Comparison of ENCODE assay signal across 16 mouse cellular contexts in the genomic region with DNA sequence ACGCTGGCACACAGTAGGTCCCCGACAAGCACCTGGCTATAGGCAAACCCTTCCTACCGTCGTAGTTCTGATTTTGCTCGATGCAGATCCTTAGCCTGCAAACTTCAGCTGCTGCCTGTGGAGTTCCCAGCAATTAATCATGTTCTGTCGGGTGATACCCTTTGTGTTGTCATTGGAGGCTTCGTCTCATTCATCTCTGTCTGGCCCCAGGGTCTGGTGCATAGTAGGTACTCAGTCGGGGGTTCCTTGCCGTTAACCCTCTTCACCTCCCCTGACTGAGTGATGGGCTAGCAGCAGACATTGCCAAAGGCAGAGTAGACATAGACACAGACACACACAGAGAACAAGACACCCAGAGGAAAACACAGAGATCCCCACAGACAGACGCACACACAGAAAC.
"Had no signal": no experiment of that assay in that cellular context is flagged by ENCODE, and none has a peak within 500 bp of the region (broad histone marks: within the 10 kb centered on the region; RNA-seq: fewer than 3 reads in every experiment).

No protein-coding gene starts in this region.

- H3K4me3 ChIP-seq: left cerebral cortex, adult 2 months; limb, embryonic 12.5 days; liver, embryonic 13.5 days; lung, embryonic 15.5 days; megakaryocyte, embryonic 14.5 days; midbrain, embryonic 12.5 days had no signal

- H3K4me1 ChIP-seq: liver, embryonic 13.5 days; lung, embryonic 15.5 days; megakaryocyte, embryonic 14.5 days had no signal

- H3K36me3 ChIP-seq: limb, embryonic 12.5 days; liver, embryonic 13.5 days; lung, embryonic 15.5 days; midbrain, embryonic 12.5 days had no signal

- H3K27ac ChIP-seq: kidney, postnatal 0 days; left cerebral cortex, adult 2 months; limb, embryonic 12.5 days; liver, embryonic 13.5 days; lung, embryonic 15.5 days; macrophage; midbrain, embryonic 12.5 days; stomach, postnatal 0 days had no signal

- H3K9ac ChIP-seq: limb, embryonic 12.5 days; liver, embryonic 13.5 days; liver, postnatal 0 days; lung, embryonic 15.5 days; midbrain, embryonic 12.5 days had no signal

- DNase-seq: kidney, adult 2 months; liver; liver, embryonic 13.5 days; liver, postnatal 0 days; lung, postnatal 14 days; thymus, adult 18-20 months; thymus, postnatal 25 days had no signal

- H3K27me3 ChIP-seq: liver, embryonic 13.5 days had no signal

- H3K4me2 ChIP-seq: limb, embryonic 12.5 days; liver, embryonic 13.5 days; lung, embryonic 15.5 days; midbrain, embryonic 12.5 days had no signal

- ATAC-seq: liver, postnatal 0 days; midbrain, embryonic 16.5 days had no signal

- H3K9me3 ChIP-seq: limb, embryonic 12.5 days; liver, embryonic 13.5 days; lung, embryonic 15.5 days had no signal
